9 mouse cellular contexts compared by ENCODE assay signal in the genomic region with DNA sequence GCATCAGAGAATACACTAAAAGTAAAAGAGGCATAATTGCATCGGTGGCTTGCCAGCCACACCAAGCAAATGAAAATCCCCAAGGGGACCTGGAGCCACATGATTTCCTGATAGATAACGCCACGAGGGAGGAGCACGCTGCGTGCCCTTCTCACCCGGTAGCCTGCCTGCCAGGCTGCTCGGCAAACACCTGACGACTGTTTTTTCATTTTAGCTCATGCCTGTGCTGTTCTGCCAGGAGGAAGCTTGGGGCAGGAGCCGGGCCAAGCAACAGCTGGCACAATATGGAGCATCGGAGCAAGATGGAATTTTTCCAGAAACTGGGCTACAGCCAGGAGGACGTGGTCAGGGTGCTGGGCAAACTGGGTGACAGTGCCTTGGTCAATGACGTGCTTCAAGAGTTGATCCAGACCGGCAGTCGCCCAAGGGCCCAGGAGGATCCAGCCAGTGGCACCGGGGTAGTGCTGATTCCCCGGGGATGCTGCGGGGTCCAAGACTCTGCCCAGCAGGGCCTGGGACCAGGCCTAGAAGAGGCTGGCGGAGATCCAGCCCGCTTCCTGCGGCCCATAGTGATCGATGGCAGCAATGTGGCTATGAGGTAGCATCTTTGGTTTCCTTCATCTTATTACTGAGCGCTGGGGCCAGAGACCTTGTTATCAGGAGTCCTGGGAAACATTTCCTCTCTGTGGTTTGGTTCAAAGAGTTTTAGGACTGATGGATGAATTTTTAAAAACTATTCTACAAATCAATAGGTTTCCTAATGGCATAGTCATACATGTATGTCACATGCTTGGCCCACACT. TPM values are rescaled to one million over a fixed set of nuclear protein-coding genes. Genes with fewer than 3 reads are reported as not detected.
DNase-seq lines count a peak whose midpoint lies in the region; ATAC-seq and TF ChIP-seq lines count a peak whose summit lies in the region.
"Had no signal": no experiment of that assay in that cellular context is flagged by ENCODE, and none has a peak within 500 bp of the region (broad histone marks: within the 10 kb centered on the region; RNA-seq: fewer than 3 reads in every experiment).

No protein-coding gene starts in this region.

- H3K27me3 ChIP-seq in hindbrain, embryonic 14.5 days (ENCODE audit: control insufficient read depth, insufficient read depth, low read length) = no peaks in the 10 kb centered on the region
- no peaks in the 10 kb centered on the region for H3K27me3 ChIP-seq in hindbrain, embryonic 11.5 days (ENCODE audit: control insufficient read depth, insufficient read depth, low read length)
- no peaks in the 10 kb centered on the region for H3K27me3 ChIP-seq in cerebellum, adult 2 months (ENCODE audit: control insufficient read depth, insufficient read depth, low read length)

- WGBS in hindbrain, embryonic 14.5 days = 78% methylated on average over 22 of the region's 22 CpGs
- WGBS in hindbrain, embryonic 11.5 days = 92% methylated on average over 22 of the region's 22 CpGs
- WGBS in cerebellum, adult 2 months = 13% methylated on average over 22 of the region's 22 CpGs

- ATAC-seq in hindbrain, embryonic 14.5 days (ENCODE audit: low FRiP score) = peak; percentile 62; the same call in 1 of the 2 replicates
- no peak for ATAC-seq in hindbrain, embryonic 11.5 days (ENCODE audit: low FRiP score)

- no peak overlapping the region for H3K4me2 ChIP-seq in hindbrain, embryonic 14.5 days (replicated peaks)
- no peak overlapping the region for H3K4me2 ChIP-seq in hindbrain, embryonic 11.5 days (replicated peaks; ENCODE audit: low read depth, low read length)

- no peak overlapping the region for H3K27ac ChIP-seq in hindbrain, embryonic 14.5 days
- H3K27ac ChIP-seq in hindbrain, embryonic 11.5 days (ENCODE audit: low read depth, low read length) = no peak overlapping the region
- H3K27ac ChIP-seq in cerebellum, adult 2 months (ENCODE audit: insufficient read depth, low read length) = no peak overlapping the region

- no peak overlapping the region for H3K9ac ChIP-seq in hindbrain, embryonic 14.5 days
- no peak overlapping the region for H3K9ac ChIP-seq in hindbrain, embryonic 11.5 days (ENCODE audit: low read depth, low read length)

- no peaks in the 10 kb centered on the region for H3K4me1 ChIP-seq in hindbrain, embryonic 14.5 days (replicated peaks; ENCODE audit: control insufficient read depth, insufficient read depth, low read length)
- H3K4me1 ChIP-seq in hindbrain, embryonic 11.5 days (replicated peaks; ENCODE audit: control insufficient read depth, insufficient read depth, low read length) = no peaks in the 10 kb centered on the region
- peaks cover 9% of the 10 kb centered on the region for H3K4me1 ChIP-seq in cerebellum, adult 2 months (ENCODE audit: control insufficient read depth, insufficient read depth, low read length)

- TF ChIP-seq CTCF in cerebellum, adult 2 months (IDR thresholded peaks at IDR 0.05; ENCODE audit: borderline replicate concordance, insufficient read depth, low read depth, low read length) = no peak

- no peaks in the 10 kb centered on the region for H3K9me3 ChIP-seq in hindbrain, embryonic 14.5 days (ENCODE audit: control insufficient read depth, low read length)
- no peaks in the 10 kb centered on the region for H3K9me3 ChIP-seq in hindbrain, embryonic 11.5 days (ENCODE audit: control insufficient read depth, low read length)

- H3K4me3 ChIP-seq in hindbrain, embryonic 14.5 days (replicated peaks; ENCODE audit: low read length) = no peak overlapping the region
- no peak overlapping the region for H3K4me3 ChIP-seq in hindbrain, embryonic 11.5 days (ENCODE audit: low read depth, low read length)
- peak overlapping the region; percentile 12 for H3K4me3 ChIP-seq in cerebellum, adult 2 months (replicated peaks; ENCODE audit: insufficient read depth, low read depth, low read length)

- no peak for DNase-seq in hindbrain, embryonic 14.5 days (ENCODE audit: low spot score)
- DNase-seq in hindbrain, embryonic 11.5 days (ENCODE audit: low spot score) = no peak
- DNase-seq in CD8-positive naive resting alpha-beta T cell, adult 2 months (ENCODE audit: low read depth in 2 of 2, low spot score in 2 of 2) = peak; percentile 38 to 45
- peak; percentile 46 to 53 for DNase-seq in cerebellum, adult 2 months
- DNase-seq in naive thymus-derived CD4-positive, alpha-beta T cell, adult 2 months (ENCODE audit: low read depth) = peak; percentile 76
- DNase-seq in layer of hippocampus, postnatal 14 days (ENCODE audit: low spot score in 2 of 2) = no peak
- no peak for DNase-seq in right cerebral cortex, adult 18-20 months
- DNase-seq in kidney, adult 9 months = no peak

- TF ChIP-seq POLR2A in cerebellum, adult 2 months (IDR thresholded peaks at IDR 0.05; ENCODE audit: borderline replicate concordance, insufficient read depth, low read length) = no peak

- no peaks in the 10 kb centered on the region for H3K36me3 ChIP-seq in hindbrain, embryonic 14.5 days (replicated peaks; ENCODE audit: control insufficient read depth, insufficient read depth)
- H3K36me3 ChIP-seq in hindbrain, embryonic 11.5 days (ENCODE audit: control insufficient read depth, insufficient read depth, low read length) = no peaks in the 10 kb centered on the region

RNA-seq across cellular contexts. Expression of a gene that starts 7.5 kb away (rescaled TPM):
- 0.14 and 0.25 TPM in 2 replicates for polyA plus RNA-seq in hindbrain, embryonic 14.5 days (2014; fragmentation: Nextera tagmentation; extraction: Ambion mirVana)
- polyA plus RNA-seq in hindbrain, embryonic 11.5 days (2014; fragmentation: Nextera tagmentation; extraction: Ambion mirVana) = 0.05 and 0.06 TPM in 2 replicates
- 0.11 and 0.13 TPM in 2 replicates for polyA plus RNA-seq in cerebellum, adult 2 months (2012; rRNA removed)
- total RNA-seq in layer of hippocampus, postnatal 14 days (2021) = under 1 TPM; 0.09 to 0.21 TPM
- total RNA-seq: MEL had no signal

RNA-seq across cellular contexts. Expression of a gene that starts 47.1 kb away (rescaled TPM):
- polyA plus RNA-seq in hindbrain, embryonic 14.5 days (2014; fragmentation: Nextera tagmentation; extraction: Ambion mirVana) = 42.5 and 43.7 TPM in 2 replicates
- 47.1 and 51.0 TPM in 2 replicates for polyA plus RNA-seq in hindbrain, embryonic 11.5 days (2014; fragmentation: Nextera tagmentation; extraction: Ambion mirVana)
- 22.3 and 23.1 TPM in 2 replicates for polyA plus RNA-seq in cerebellum, adult 2 months (2012; rRNA removed)
- total RNA-seq in layer of hippocampus, postnatal 14 days (2021) = 10 to 100 TPM; 32.7 to 35.4 TPM

RNA-seq across cellular contexts. Expression of a gene that starts 47.1 kb away (rescaled TPM):
- polyA plus RNA-seq in hindbrain, embryonic 14.5 days (2014; fragmentation: Nextera tagmentation; extraction: Ambion mirVana) = 54.7 and 61.7 TPM in 2 replicates
- polyA plus RNA-seq in hindbrain, embryonic 11.5 days (2014; fragmentation: Nextera tagmentation; extraction: Ambion mirVana) = 53.1 and 57.1 TPM in 2 replicates
- 27.6 and 34.1 TPM in 2 replicates for polyA plus RNA-seq in cerebellum, adult 2 months (2012; rRNA removed)
- total RNA-seq in layer of hippocampus, postnatal 14 days (2021) = 10 to 100 TPM; 22.5 to 25.0 TPM

Comparison
In these comparisons a context has a peak if more than half of its experiments do, and no peak if none do; other contexts are left out.
1. DNase-seq: peak in CD8-positive naive resting alpha-beta T cell, adult 2 months (2 of 2), cerebellum, adult 2 months (2 of 2) and naive thymus-derived CD4-positive, alpha-beta T cell, adult 2 months (single experiment); none in hindbrain, embryonic 14.5 days (single experiment), hindbrain, embryonic 11.5 days (single experiment), layer of hippocampus, postnatal 14 days (0 of 2), right cerebral cortex, adult 18-20 months (single experiment) and kidney, adult 9 months (single experiment).